ENCODE assay signal across 26 mouse cellular contexts in genomic region chrX:52559995-52560394, GRCm38 (mm10). TPM values are rescaled to one million over a fixed set of nuclear protein-coding genes. Genes with fewer than 3 reads are reported as not detected.
"Had no signal": no experiment of that assay in that cellular context is flagged by ENCODE, and none has a peak within 500 bp of the region (broad histone marks: within the 10 kb centered on the region; RNA-seq: fewer than 3 reads in every experiment).

No protein-coding gene starts in this region.

- H3K9me3 ChIP-seq: heart, embryonic 13.5 days; heart, embryonic 15.5 days; intestine, embryonic 15.5 days; limb, embryonic 13.5 days; limb, embryonic 15.5 days; liver, embryonic 12.5 days had no signal

- H3K27me3 ChIP-seq: heart, embryonic 13.5 days; heart, embryonic 15.5 days; intestine, embryonic 15.5 days; limb, embryonic 13.5 days; limb, embryonic 15.5 days; liver, embryonic 12.5 days had no signal

- H3K4me1 ChIP-seq: heart, embryonic 15.5 days; intestine, embryonic 15.5 days; limb, embryonic 15.5 days; liver, embryonic 12.5 days had no signal

- H3K9ac ChIP-seq: heart, embryonic 13.5 days; heart, embryonic 15.5 days; hindbrain, embryonic 14.5 days; intestine, embryonic 15.5 days; limb, embryonic 13.5 days; limb, embryonic 15.5 days; liver, embryonic 12.5 days; liver, embryonic 14.5 days had no signal

- ATAC-seq: hindbrain, embryonic 16.5 days; inflammation-experienced regulatory T-cells, adult 6 months; intestine, embryonic 15.5 days; intestine, postnatal 0 days; liver, embryonic 12.5 days had no signal

- DNase-seq: gastrocnemius, postnatal 14 days; gastrocnemius, postnatal 36 days; heart, adult 11 months; heart, adult 2 months; heart, postnatal 14 days; heart, postnatal 36 days; kidney, adult 18-20 months; kidney, adult 8-10 months; kidney, postnatal 10 days; kidney, postnatal 25 days; kidney, postnatal 4 days; left cerebral cortex, postnatal 4 days had no signal

- H3K27ac ChIP-seq: heart, adult 2 months; heart, embryonic 13.5 days; heart, embryonic 15.5 days; hindbrain, embryonic 14.5 days; intestine, embryonic 15.5 days; layer of hippocampus, adult 2 months; left cerebral cortex, adult 2 months; limb, embryonic 13.5 days; limb, embryonic 15.5 days; liver, embryonic 12.5 days; liver, embryonic 14.5 days had no signal

- H3K4me3 ChIP-seq: heart, adult 2 months; heart, embryonic 13.5 days; heart, embryonic 15.5 days; intestine, embryonic 15.5 days; layer of hippocampus, adult 2 months; left cerebral cortex, adult 2 months; limb, embryonic 13.5 days; limb, embryonic 15.5 days; liver, embryonic 12.5 days had no signal

- H3K4me2 ChIP-seq: heart, embryonic 11.5 days; heart, embryonic 13.5 days; heart, embryonic 15.5 days; hindbrain, embryonic 14.5 days; intestine, embryonic 15.5 days; limb, embryonic 13.5 days; limb, embryonic 15.5 days; liver, embryonic 12.5 days had no signal

- H3K36me3 ChIP-seq: heart, embryonic 13.5 days; heart, embryonic 15.5 days; intestine, embryonic 15.5 days; limb, embryonic 13.5 days; limb, embryonic 15.5 days; liver, embryonic 12.5 days had no signal

RNA-seq across cellular contexts. Expression of gene Gpc3, which starts 53.8 kb away (rescaled TPM):
- polyA plus RNA-seq: inflammation-experienced regulatory T-cells, adult 6 months had no signal
